Mouse (Mus musculus) intestine, embryonic 15.5 days (tissue): ENCODE data around the gene Mnt. TPM values are rescaled to one million over a fixed set of nuclear protein-coding genes. Genes with fewer than 3 reads are reported as not detected.

ENCODE experiments used
- ATAC-seq: fragments of 200-750 bp; cut with Nextera tagmentation; 2 replicates; pipeline ENCODE4 v1.8.0; 2017; ENCODE audit warnings: moderate TSS enrichment, moderate library complexity
- H3K27ac ChIP-seq: fragments of 300-500 bp; sonication (generic); 2 replicates; pipeline ENCODE4 v1.5.1; 2015; ENCODE audit warnings: mild to moderate bottlenecking, inconsistent platforms
- H3K27me3 ChIP-seq: fragments of 300-500 bp; sonication (generic); replicated peaks from 2 replicates; pipeline ENCODE4 v1.6.1; 2015; ENCODE audit warnings: inconsistent platforms
- H3K36me3 ChIP-seq: fragments of 300-500 bp; sonication (generic); 2 replicates; pipeline ENCODE4 v1.6.1; 2015; ENCODE audit warnings: inconsistent platforms
- H3K4me1 ChIP-seq: fragments of 300-500 bp; sonication (generic); replicated peaks from 2 replicates; pipeline ENCODE4 v1.6.1; 2015; ENCODE audit warnings: inconsistent platforms
- H3K4me2 ChIP-seq: fragments of 300-500 bp; sonication (generic); replicated peaks from 2 replicates; pipeline ENCODE4 v1.6.1; 2015; ENCODE audit warnings: mild to moderate bottlenecking, inconsistent platforms
- H3K4me3 ChIP-seq: fragments of 300-500 bp; sonication (generic); replicated peaks from 2 replicates; pipeline ENCODE4 v1.5.1; 2015; ENCODE audit warnings: inconsistent platforms
- H3K9ac ChIP-seq: fragments of 300-500 bp; sonication (generic); 2 replicates; pipeline ENCODE4 v1.6.1; 2015; ENCODE audit warnings: inconsistent platforms
- H3K9me3 ChIP-seq: fragments of 300-500 bp; sonication (generic); 2 replicates; pipeline ENCODE4 v1.6.1; 2016; ENCODE audit warnings: inconsistent platforms
- WGBS: fragments of 180-500 bp; shearing (Covaris S2); methylation state at CpG from one replicate; pipeline ENCODE4 v1.1.7; 2015; 5-methylcytosine and 5-hydroxymethylcytosine counted together
- polyA plus RNA-seq: library from polyadenylated mRNA; unstranded; fragments of >200 nt; fragmentation: Nextera tagmentation; extraction: Ambion mirVana; gene quantifications from 2 replicates; pipeline ENCODE4 v1.2.1, GENCODE M21; 2015

Gene Mnt
- polyA plus RNA-seq, 1 experiment from 2014 or later, result 5.0 TPM

DNA sequence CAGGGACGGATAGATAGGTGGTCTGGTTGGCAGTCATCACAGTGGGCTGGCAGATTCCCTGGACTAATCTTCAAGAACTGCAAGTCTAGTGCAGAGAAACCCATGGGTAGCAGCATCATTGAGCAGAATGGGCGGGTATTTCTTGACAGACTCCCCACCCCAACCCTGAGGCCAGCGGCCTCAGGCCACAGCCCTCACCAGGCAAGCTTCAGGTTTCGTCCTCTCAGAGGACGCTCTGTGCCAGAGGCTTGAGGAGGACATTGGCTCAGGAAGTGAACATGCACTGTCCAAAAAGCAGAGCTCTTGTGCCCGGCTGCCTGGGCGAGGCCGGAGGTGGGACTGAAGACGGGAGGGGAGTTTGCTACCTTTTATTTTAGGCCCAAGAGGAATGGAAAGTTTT, 33.7 kb downstream of the Mnt start:
- no peak overlapping the region for H3K9ac ChIP-seq
- H3K27ac ChIP-seq, result no peak overlapping the region
- no peaks in the 10 kb centered on the region for H3K27me3 ChIP-seq
- H3K9me3 ChIP-seq, result no peaks in the 10 kb centered on the region
- ATAC-seq, result no peak
- 89% methylated on average over 9 of the region's 9 CpGs for WGBS
- H3K36me3 ChIP-seq, result no peaks in the 10 kb centered on the region
- H3K4me3 ChIP-seq, result no peak overlapping the region
- no peaks in the 10 kb centered on the region; the same call in 1 of the 2 replicates for H3K4me1 ChIP-seq
- H3K4me2 ChIP-seq, result no peak overlapping the region

DNA sequence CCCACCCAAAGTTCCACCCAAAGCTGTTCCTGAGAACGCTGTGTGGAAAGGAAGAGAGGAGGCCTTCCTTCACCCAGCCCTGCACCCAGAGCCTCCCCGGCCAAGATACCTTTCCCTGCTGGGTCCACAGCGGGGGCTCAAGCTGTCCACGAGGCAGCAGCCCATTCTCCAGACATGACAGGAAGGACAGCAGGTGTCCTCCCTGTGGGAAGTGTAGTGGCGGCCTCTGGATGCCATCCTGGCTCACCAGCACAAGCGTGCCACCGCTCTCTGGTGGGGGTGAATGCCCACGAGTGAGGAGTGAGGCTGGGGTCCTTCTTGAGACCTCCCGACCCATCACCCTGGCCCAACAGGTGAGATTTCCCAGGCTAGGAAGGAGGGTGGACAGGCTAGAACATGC, 34.5 kb downstream of the Mnt start:
- no peak for ATAC-seq
- no peak overlapping the region for H3K27ac ChIP-seq

DNA sequence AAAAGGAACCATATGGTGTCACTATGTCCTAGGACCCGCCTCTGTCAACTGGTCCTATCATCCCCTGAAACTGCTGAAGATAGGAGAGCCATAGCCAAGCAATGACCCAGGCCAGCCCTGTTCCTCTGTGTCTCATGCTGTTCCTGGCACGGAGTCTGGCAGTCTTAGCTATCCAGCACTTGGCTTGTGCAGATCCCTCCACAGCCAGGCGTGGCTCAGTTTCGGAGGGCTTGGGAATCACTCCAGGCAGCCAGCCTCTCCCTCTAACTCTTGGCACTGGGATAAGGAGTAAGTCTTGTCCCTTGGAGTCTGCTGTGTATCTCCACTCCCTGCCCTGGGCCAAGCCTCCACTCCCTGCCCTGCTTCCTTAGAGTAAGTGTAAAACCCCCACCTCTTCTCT, 35.9 kb downstream of the Mnt start:
- H3K9ac ChIP-seq, result no peak overlapping the region
- no peaks in the 10 kb centered on the region for H3K27me3 ChIP-seq
- no peaks in the 10 kb centered on the region for H3K9me3 ChIP-seq
- 85% methylated on average over 4 of the region's 4 CpGs for WGBS
- H3K4me3 ChIP-seq, result no peak overlapping the region
- no peak for ATAC-seq
- peaks cover 5% of the 10 kb centered on the region; the same call in 1 of the 2 replicates for H3K4me1 ChIP-seq
- no peak overlapping the region for H3K4me2 ChIP-seq
- no peak overlapping the region for H3K27ac ChIP-seq
- no peaks in the 10 kb centered on the region for H3K36me3 ChIP-seq

More for the DNA sequence above, 34.5 kb downstream of the Mnt start:
- Histone ChIP-seq H3K9ac (no peak overlapping the region), H3K4me3 (no peak overlapping the region), H3K27me3 (no peaks in the 10 kb centered on the region), H3K4me2 (no peak overlapping the region), H3K36me3 (no peaks in the 10 kb centered on the region), H3K9me3 (no peaks in the 10 kb centered on the region), H3K4me1 (no peaks in the 10 kb centered on the region; the same call in 1 of the 2 replicates)
- 87% methylated on average over 9 of the region's 9 CpGs for WGBS

DNA sequence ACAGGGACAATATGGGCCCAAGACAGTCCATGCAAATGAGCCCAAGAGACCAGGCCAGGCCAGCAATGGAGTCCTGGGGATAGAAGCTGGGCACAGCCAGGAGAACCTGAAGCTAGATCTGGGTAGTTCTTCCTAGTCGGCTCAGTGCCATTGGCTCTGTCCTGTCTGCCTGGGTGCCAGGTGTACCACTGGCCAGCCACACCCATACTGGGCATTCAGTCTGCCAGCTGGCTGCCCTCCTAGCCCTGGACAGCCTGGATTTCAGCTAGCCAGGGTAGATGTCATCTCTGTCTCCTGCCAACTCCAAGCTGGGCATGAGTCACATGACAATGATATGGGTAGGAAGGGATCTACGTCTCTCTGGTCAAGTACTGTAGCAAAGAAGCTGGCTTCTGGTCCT, 36.5 kb downstream of the Mnt start:
- H3K27ac ChIP-seq, result no peak overlapping the region
- H3K4me3 ChIP-seq, result no peak overlapping the region
- no peaks in the 10 kb centered on the region for H3K36me3 ChIP-seq
- WGBS, result 84% methylated on average over 2 of the region's 2 CpGs
- H3K9ac ChIP-seq, result no peak overlapping the region
- H3K27me3 ChIP-seq, result no peaks in the 10 kb centered on the region
- no peak for ATAC-seq
- peaks cover 5% of the 10 kb centered on the region; the same call in 1 of the 2 replicates for H3K4me1 ChIP-seq
- H3K9me3 ChIP-seq, result no peaks in the 10 kb centered on the region
- H3K4me2 ChIP-seq, result no peak overlapping the region

DNA sequence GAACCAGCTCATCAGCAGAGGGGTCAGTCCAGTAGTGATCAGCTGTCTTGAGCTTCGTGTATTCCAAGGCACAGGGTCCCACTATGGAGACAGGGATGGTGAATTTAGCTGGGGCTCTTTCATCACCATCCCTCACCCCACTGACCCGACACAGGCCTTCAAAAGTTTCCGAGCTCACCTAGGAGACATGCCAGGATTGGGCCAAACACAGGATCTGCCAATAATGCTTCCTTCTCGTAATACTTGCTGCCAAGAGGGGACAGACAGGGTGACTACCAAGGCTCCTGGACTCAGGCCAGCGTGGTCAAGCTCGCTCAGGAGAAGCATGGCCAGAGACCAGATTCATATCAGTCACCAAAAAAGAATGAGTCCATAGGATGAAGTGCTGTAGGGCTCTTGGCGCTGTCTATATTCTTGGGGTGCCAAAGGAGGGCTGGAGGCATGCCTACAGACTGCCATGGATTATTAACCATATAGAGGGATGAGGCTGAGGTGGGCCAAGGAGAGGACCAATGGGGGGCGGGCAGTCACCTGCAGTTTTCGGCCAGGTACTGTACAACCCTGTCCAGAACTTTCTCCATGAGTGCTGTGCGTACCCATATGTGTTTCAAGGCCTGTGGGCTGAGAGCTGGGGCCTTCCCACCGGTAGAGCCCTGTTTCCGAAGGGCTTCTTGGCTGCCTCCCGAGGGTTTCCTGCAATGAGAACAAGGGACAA, 37.5 kb downstream of the Mnt start:
- Histone ChIP-seq H3K4me3 (no peak overlapping the region), H3K36me3 (no peaks in the 10 kb centered on the region), H3K9me3 (no peaks in the 10 kb centered on the region), H3K4me1 (peaks cover 5% of the 10 kb centered on the region; the same call in 1 of the 2 replicates), H3K27me3 (no peaks in the 10 kb centered on the region), H3K27ac (no peak overlapping the region), H3K4me2 (no peak overlapping the region), H3K9ac (no peak overlapping the region)
- ATAC-seq, result no peak
- WGBS, result 93% methylated on average over 13 of the region's 13 CpGs

DNA sequence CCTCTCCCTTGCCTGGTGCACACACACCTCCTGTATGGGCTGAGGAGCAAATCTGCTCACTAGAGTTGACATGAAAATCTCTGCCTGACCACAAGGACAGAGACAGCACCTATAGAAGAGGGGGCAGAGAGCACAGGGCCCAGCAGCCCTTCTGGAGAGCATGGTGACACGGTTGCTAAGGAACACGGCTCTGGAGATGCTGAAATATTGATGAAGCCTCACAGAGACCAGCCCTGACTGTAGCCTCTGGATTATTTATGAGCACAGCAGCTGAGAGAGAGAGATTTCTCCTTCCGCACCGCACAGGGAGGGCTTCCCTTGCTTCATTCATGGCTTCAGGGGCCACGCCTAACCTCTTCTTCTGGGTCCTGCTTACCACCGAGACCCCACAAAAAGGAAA, 38.9 kb downstream of the Mnt start:
- H3K36me3 ChIP-seq, result no peaks in the 10 kb centered on the region
- ATAC-seq, result no peak
- no peak overlapping the region for H3K4me2 ChIP-seq
- no peak overlapping the region for H3K4me3 ChIP-seq
- H3K27me3 ChIP-seq, result no peaks in the 10 kb centered on the region
- no peak overlapping the region for H3K27ac ChIP-seq
- no peaks in the 10 kb centered on the region for H3K9me3 ChIP-seq
- WGBS, result 79% methylated on average over 6 of the region's 6 CpGs
- peaks cover 5% of the 10 kb centered on the region; the same call in 1 of the 2 replicates for H3K4me1 ChIP-seq
- no peak overlapping the region for H3K9ac ChIP-seq

DNA sequence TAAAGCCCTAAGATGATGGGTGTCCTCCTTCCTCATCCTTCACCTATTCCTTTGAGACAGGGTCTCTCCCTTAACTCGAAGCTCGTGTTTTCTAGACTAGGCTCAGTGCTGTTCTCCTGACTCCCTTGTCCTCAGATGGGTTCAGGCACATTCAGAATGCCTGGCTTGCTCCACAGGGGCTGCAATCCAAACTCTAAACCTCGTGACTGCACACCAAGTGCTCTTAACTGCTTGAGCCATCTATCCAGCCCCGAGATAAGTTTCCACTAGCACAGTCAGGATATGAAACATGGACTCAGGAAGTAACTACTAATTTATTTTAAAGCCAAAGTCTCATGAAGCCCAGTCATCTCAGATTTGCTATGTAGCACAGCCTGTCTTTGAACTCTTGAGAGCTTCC, 39.8 kb downstream of the Mnt start:
- no peaks in the 10 kb centered on the region for H3K9me3 ChIP-seq
- no peak for ATAC-seq
- H3K36me3 ChIP-seq, result no peaks in the 10 kb centered on the region
- 68% methylated on average over 4 of the region's 4 CpGs for WGBS
- no peak overlapping the region for H3K4me2 ChIP-seq
- H3K4me1 ChIP-seq, result peaks cover 5% of the 10 kb centered on the region; the same call in 1 of the 2 replicates
- no peaks in the 10 kb centered on the region for H3K27me3 ChIP-seq
- no peak overlapping the region for H3K4me3 ChIP-seq
- no peak overlapping the region for H3K27ac ChIP-seq
- H3K9ac ChIP-seq, result no peak overlapping the region

DNA sequence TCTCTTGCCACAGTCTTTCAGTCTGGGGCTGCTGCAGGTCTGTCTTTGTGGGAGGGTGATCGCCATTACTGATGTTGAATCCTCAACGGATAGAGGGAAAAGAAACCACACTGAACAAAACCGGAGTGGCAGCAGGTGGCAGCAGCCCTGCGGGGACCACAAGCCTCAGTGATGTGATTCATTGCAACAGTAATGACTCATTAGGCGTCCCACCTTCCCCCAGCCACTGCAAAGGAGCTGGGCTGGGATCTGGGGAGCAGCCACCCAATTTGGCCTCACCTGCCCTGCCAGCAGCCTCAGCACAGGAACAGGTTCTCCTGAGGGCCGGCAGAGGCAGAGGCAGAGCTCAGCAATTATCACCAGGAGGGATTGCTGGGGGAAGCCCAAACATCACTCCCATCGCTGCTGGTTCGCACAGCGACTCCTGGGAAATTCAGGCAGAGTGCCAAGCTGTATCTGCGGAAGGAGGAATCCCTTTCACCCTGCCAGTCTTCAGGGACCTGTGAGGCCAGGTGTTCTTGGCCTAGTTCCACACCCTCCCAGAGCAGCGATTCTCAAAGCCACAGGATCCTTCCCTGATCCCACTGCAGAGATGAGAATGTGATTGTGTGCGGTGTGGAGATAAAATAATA, 40.4 kb downstream of the Mnt start:
- no peaks in the 10 kb centered on the region for H3K27me3 ChIP-seq
- H3K9ac ChIP-seq, result no peak overlapping the region
- no peaks in the 10 kb centered on the region for H3K36me3 ChIP-seq
- no peak overlapping the region for H3K27ac ChIP-seq
- no peak overlapping the region for H3K4me2 ChIP-seq
- H3K4me3 ChIP-seq, result no peak overlapping the region
- H3K4me1 ChIP-seq, result peaks cover 5% of the 10 kb centered on the region; the same call in 1 of the 2 replicates
- H3K9me3 ChIP-seq, result no peaks in the 10 kb centered on the region
- no peak for ATAC-seq
- WGBS, result 49% methylated on average over 12 of the region's 12 CpGs

DNA sequence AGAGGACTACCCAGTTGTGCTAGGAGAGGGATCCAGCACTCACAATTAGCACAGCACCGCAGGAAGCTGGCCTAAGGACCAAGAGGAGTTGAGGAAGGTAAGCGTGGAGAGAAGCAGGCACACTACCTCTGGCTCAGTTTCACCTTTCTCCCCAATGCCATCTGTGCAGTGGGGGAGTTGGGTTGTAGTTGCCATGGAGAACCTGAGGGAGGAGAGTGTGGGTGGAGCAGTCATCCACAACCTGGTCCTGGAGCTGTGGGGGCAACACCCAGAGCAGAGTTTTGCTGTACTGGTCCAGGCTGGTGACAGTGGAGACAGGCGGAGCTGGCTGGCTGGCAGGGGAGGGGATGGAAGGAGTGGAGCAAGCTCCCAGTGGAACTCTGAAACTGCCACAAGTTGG, 43.9 kb downstream of the Mnt start:
- H3K4me3 ChIP-seq, result no peak overlapping the region
- no peak for ATAC-seq
- H3K9ac ChIP-seq, result no peak overlapping the region
- peaks cover 14% of the 10 kb centered on the region; the same call in 1 of the 2 replicates for H3K4me1 ChIP-seq
- no peak overlapping the region for H3K27ac ChIP-seq
- no peaks in the 10 kb centered on the region for H3K27me3 ChIP-seq
- no peaks in the 10 kb centered on the region for H3K9me3 ChIP-seq
- H3K4me2 ChIP-seq, result no peak overlapping the region
- no peaks in the 10 kb centered on the region for H3K36me3 ChIP-seq
- 57% methylated on average over 3 of the region's 3 CpGs for WGBS

DNA sequence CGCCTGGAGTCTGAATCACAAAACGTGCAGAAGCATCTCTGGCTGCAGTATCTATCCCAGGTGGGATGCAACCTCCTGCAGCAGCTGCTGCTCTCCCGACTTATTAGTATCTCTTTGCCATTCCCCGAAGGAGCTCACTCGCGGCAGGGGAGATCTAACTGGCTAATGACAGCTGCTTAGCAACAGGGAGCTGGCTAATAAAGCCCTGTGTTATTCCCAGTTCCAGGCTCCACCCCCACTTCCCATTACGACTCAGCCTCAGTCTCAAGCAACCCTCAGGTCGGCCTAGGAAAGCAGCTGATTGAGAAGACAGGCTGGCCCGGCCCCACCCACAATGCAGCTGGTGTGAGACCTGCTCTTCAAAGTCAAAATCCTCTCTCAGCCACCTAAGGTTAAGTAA, 46.1 kb downstream of the Mnt start:
- WGBS, result 3% methylated on average over 9 of the region's 9 CpGs
- H3K9me3 ChIP-seq, result no peaks in the 10 kb centered on the region
- H3K4me2 ChIP-seq, result peak overlapping the region; percentile 30
- 0 out of 2 replicates have a peak, but pooled peaks cover 9% of the 10 kb centered on the region for H3K4me1 ChIP-seq
- no peak overlapping the region for H3K9ac ChIP-seq
- 0 out of 2 replicates have a peak overlapping the region, but pooled peaks have one; percentile 4 for H3K27ac ChIP-seq
- ATAC-seq, result peak; percentile 92
- H3K27me3 ChIP-seq, result no peaks in the 10 kb centered on the region
- no peak overlapping the region for H3K4me3 ChIP-seq
- no peaks in the 10 kb centered on the region for H3K36me3 ChIP-seq

DNA sequence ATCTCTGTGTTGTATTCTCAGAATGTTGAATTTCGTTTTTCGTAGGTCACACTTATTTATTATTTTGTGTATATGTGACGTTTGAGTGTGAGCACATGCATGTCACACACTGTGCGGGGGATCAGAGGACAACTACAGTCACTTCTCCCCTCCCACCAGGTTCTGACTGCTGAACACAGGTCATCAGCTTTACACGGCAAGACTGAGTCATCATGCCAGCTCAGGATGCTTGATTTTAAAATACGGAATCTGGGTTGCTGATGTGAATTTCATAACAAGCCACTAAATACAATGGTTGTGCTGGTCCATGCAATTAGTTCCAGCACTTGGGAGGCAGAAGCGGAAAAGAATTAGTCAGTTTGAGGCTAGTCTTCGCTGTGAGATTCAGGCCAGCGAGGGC, 50.3 kb downstream of the Mnt start:
- WGBS, result 86% methylated on average over 9 of the region's 9 CpGs
- H3K4me1 ChIP-seq, result peaks cover 12% of the 10 kb centered on the region; the same call in 1 of the 2 replicates
- no peak overlapping the region for H3K27ac ChIP-seq

DNA sequence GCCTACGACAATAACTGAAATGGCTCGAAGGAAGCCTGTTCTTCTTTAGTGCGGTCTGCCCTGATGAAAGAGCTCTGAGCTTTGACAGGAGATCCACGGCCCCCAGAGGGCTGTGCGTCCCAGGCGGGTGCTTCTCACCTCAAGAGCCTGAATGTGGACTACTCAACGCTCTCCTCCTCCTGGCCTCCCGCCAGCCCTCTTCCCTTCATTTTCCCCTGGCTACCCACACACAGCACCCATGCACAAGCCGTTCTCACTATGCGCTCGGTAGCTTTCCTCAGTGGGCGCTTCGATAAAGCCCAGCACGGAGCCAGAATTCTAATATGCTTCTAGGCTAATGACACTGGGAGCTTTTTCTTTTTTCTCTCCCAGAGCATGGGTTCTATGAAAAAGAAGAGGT, 51.3 kb downstream of the Mnt start:
- ATAC-seq, result no peak
- H3K4me2 ChIP-seq, result no peak overlapping the region

More for the DNA sequence above, 50.3 kb downstream of the Mnt start:
- Histone ChIP-seq H3K4me2 (no peak overlapping the region), H3K4me3 (no peak overlapping the region), H3K9me3 (no peaks in the 10 kb centered on the region), H3K27me3 (no peaks in the 10 kb centered on the region), H3K9ac (no peak overlapping the region), H3K36me3 (no peaks in the 10 kb centered on the region)
- ATAC-seq, result no peak

More for the DNA sequence above, 51.3 kb downstream of the Mnt start:
- no peak overlapping the region for H3K9ac ChIP-seq
- no peaks in the 10 kb centered on the region for H3K36me3 ChIP-seq
- no peak overlapping the region for H3K27ac ChIP-seq
- no peaks in the 10 kb centered on the region for H3K27me3 ChIP-seq
- no peak overlapping the region for H3K4me3 ChIP-seq
- WGBS, result 64% methylated on average over 14 of the region's 14 CpGs
- no peaks in the 10 kb centered on the region for H3K9me3 ChIP-seq
- peaks cover 4% of the 10 kb centered on the region; the same call in 1 of the 2 replicates for H3K4me1 ChIP-seq
